Mouse (Mus musculus): ENCODE results near the gene Ppp2r5a. TPM values are rescaled to one million over a fixed set of nuclear protein-coding genes. Genes with fewer than 3 reads are reported as not detected.

Ppp2r5a gene
- polyA plus RNA-seq, 1 experiment from 2014 or later, result 32.2 TPM

DNA sequence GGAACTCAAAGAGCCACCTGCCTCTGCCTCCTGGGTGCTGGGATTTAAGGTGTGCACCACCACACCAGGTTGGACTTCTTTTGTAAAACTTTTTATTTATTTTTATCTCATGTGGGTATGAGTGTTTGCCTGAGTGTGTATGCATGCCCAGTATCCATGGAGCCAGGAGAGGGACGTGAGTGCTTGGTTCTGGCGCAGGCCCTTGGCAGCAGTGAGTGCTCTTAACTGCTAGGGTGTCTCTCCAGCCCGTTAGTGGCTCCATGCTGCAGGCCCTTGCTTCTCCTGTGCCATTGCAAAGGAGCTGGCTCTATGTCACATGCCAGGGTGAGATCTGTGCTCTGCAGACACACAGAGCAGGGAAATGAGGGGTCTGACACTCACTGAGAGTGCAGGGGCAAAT is 99.3 kb downstream of the Ppp2r5a start:
- Histone ChIP-seq H3K9ac (no peak overlapping the region), H3K4me2 (no peak overlapping the region), H3K27me3 (no peaks in the 10 kb centered on the region), H3K9me3 (no peaks in the 10 kb centered on the region), H3K4me1 (0 out of 2 replicates have a peak, but pooled peaks cover 8% of the 10 kb centered on the region), H3K4me3 (no peak overlapping the region), H3K36me3 (no peaks in the 10 kb centered on the region), H3K27ac (no peak overlapping the region)
- ATAC-seq (ENCODE audit: borderline replicate concordance, extremely low read depth, low FRiP score, low TSS enrichment), result no peak
- 49% methylated on average over 3 of the region's 3 CpGs for WGBS

Other genes starting within 250 kb of the Ppp2r5a start
- gene Fam71a, start 238.5 kb downstream of the Ppp2r5a start, polyA plus RNA-seq (2015; fragmentation: Nextera tagmentation; extraction: Ambion mirVana), result not detected in 2 replicates
- gene Atf3, start 185.2 kb downstream of the Ppp2r5a start, polyA plus RNA-seq (2015; fragmentation: Nextera tagmentation; extraction: Ambion mirVana), result 4.1 and 4.3 TPM in 2 replicates
- gene Nenf, start 85.1 kb downstream of the Ppp2r5a start, polyA plus RNA-seq (2015; fragmentation: Nextera tagmentation; extraction: Ambion mirVana), result 103 and 115 TPM in 2 replicates
- gene Tmem206, start 77.4 kb downstream of the Ppp2r5a start, polyA plus RNA-seq (2015; fragmentation: Nextera tagmentation; extraction: Ambion mirVana), result 21.5 and 22.7 TPM in 2 replicates
- gene Dtl, start 172.3 kb upstream of the Ppp2r5a start, polyA plus RNA-seq (2015; fragmentation: Nextera tagmentation; extraction: Ambion mirVana), result 57.8 and 59.6 TPM in 2 replicates
- 56.3 TPM in 2 replicates for gene Ints7, start 172.4 kb upstream of the Ppp2r5a start, polyA plus RNA-seq (2015; fragmentation: Nextera tagmentation; extraction: Ambion mirVana)